Mouse (Mus musculus): Measurements from ENCODE around the gene Cntnap2.

Gene Cntnap2

DNA sequence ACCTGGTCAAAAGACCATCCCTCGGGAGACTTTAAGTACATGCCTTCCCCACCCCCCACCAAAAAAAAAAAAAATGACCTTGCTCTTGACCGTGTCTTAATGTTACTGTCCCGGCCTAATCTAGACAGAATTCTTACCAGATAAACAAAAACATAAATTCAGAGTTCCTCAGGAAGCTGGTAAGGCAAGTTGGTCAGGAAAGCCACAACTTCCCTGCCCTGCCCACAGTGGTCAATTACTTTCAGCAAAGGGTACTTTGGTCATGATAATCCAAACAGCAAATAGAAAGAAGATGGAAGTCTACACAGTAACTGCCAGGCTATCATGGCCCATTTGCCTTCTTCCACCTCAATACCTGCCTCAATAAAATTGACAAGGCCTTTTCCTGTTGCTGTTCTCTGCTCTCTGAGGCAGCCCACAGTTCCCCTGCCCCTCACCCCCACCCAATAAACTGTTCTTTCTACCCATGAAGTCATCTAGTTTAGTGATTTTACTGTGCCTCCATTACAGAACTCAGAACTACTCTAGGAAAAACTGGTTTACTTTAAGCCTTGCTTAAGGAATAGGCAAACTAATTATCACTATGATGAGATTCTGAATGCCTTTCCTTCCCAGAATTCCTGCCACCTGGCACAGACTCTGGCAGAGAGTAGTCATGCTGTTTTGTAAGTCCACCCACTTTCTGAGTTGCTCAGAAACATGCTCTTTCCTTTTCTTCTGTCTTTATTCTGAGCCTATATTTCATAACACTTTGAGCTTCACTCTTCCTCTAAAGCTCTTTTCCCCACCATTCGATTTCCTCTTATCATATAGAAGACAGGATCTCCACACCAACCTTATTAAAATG lies 1743.3 kb downstream of the Cntnap2 start:
- no peak for TF ChIP-seq GATA4 (IDR thresholded peaks at IDR 0.05; ENCODE audit: insufficient replicate concordance, low read length)

DNA sequence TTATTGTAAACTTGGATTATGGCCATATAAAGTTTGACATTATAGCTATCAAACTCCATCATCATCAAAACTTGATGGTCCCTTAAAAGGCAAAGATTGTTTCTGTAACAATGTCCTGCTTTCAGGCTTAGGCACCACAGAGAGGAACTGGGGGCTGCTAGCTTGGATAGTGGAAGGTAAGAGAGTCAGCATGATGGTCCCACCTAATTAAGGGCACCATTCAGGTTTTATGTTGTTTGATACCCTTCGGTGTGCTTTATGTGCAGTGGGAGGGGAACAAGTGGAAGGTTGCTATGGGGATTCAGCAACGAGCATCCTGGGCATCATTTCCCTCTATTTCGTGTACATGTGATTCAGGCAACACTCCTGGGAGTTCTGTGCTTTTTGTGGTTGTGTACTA lies 1797.5 kb downstream of the Cntnap2 start:
- no peak for TF ChIP-seq GATA4 (IDR thresholded peaks at IDR 0.05; ENCODE audit: insufficient replicate concordance, low read length)

DNA sequence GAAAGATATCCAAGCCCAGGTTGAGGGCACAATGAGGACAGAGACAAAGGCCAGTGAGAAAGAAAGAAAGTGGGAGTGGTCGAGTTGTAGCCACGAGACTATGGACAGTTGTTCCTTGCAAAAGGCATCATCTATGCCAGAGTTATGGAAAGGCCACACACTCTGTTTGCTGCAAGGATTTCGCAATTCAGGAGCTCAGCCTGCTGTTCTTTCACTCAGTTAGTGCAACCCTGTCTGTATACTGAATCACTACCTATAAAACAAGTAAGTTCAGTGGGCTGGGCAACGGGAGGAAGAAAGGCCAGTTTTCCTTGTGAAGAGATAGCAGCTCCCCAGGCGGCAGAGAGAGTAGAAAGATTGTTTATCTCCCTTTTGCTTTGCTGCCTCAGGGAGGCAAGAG lies 1801.9 kb downstream of the Cntnap2 start:
- TF ChIP-seq GATA4 (IDR thresholded peaks at IDR 0.05; ENCODE audit: insufficient replicate concordance, low read length) = no peak

DNA sequence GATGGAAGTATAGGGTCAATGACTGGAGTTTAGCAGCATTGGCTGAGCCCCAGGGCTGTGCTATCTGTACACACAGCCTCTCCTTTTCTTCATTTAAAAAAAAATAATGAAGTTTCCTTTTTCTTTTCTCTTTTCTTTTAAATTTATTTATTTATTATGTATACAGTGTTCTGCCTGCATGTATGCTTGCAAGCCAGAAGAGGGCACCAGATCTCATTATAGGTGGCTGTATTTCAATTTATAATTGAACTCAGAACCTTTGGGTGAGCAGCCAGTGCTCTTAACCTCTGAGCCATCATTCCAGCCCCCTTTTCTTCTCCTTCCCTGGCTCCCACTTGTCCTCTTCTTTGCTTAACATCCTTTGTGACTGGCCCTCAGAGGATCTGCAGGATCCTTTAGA lies 1807.2 kb downstream of the Cntnap2 start:
- no peak for TF ChIP-seq GATA4 (IDR thresholded peaks at IDR 0.05; ENCODE audit: insufficient replicate concordance, low read length)

DNA sequence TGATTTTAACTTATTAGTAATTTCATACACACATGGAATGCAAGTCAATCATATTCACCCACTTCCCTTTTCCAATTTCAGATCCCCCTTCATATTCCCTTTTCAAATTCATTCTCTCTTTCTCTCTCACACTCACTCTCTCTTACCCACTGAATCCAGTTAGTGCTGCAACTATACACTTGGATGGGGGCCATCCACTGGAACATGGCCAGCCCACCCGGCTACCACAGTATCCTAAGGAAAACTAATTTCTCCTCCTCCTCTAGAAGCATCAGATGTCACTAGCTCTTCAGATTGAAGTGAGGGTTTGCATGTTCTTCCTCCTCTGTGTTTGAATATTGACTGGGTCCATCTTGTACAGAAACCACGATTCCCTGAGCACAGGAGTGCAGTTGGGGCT lies 1827.1 kb downstream of the Cntnap2 start:
- TF ChIP-seq GATA4 (IDR thresholded peaks at IDR 0.05; ENCODE audit: insufficient replicate concordance, low read length) = no peak

DNA sequence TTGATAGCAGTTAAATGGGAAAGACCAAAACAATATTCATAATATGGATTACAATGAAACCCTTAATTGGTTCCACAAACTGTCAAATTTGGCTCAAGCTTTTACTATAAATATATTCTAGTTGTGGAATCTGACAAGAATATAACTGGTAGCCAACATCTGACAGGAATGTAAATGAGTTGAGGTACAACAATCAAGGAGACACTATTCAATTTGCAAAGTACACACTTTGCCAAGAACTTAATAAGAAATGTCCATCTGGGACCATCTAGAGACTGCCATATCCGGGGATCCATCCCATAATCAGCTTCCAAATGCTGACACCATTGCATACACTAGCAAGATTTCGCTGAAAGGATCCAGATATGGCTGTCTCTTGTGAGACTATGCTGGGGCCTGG lies 1850.0 kb downstream of the Cntnap2 start:
- TF ChIP-seq GATA4 (IDR thresholded peaks at IDR 0.05; ENCODE audit: insufficient replicate concordance, low read length) = no peak

DNA sequence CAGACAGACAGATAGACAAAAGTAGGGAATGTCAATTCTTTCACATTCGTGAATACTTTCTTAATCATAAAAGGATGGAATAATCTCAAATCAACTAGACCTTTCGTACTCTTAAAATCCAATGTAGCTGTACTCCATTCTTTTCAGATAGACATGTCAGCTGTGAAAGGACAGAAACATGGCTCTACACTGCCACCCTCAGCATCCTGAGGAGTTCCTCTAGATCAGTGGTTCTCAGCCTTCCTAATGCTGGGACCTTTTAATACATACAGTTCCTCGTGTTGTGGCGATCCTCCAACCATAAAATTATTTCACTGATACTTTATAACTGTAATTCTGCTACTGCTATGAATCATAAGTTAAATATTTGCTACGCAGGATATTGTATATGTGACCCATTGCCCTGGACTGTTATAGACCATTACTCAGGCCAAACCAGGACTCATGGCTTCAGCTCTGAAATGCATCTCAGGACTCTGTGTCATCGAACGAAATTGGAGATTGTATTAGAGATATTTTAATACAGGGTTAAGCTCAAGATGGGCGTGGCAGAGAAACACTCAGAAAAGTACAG lies 1859.6 kb downstream of the Cntnap2 start:
- no peak for TF ChIP-seq GATA4 (IDR thresholded peaks at IDR 0.05; ENCODE audit: insufficient replicate concordance, low read length)

DNA sequence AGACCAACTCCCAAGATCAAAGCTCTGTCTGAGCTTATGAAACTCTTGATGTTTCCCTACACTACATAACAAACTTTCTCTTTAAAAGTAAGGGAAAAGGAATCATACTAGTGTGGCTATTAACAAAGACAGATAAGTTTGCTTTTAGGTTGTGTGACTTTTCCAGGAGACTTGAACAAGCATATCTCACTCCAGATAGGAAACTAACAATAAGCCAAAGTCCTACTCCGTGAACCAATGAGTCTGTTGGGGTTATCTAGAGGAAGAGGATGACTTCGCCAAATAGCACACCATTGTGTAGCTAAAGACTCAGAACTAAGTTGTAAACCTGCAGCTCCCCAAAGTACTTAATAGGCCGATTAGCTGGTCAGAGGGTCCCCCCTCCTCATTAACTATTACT lies 1860.8 kb downstream of the Cntnap2 start:
- no peak for TF ChIP-seq GATA4 (IDR thresholded peaks at IDR 0.05; ENCODE audit: insufficient replicate concordance, low read length)

DNA sequence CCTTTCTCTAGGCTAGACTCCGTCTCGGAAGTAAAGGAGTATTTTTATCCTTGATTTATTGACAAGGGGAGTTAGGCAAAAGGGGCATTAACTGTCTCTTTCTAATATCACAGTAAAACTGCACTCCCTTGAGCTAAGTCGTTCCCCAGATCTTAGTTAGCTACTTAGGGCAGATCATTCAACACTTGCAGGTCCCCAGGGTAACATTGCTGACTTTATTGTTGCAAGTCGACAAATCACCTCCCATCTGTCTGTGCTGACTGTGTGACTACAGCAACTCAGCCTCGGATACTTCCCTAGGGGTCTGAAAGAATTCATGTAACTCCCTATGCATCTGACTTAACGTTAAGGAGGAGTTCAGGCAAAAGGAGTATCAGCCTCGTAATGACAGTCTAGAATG lies 1865.6 kb downstream of the Cntnap2 start:
- TF ChIP-seq GATA4 (IDR thresholded peaks at IDR 0.05; ENCODE audit: insufficient replicate concordance, low read length) = no peak

DNA sequence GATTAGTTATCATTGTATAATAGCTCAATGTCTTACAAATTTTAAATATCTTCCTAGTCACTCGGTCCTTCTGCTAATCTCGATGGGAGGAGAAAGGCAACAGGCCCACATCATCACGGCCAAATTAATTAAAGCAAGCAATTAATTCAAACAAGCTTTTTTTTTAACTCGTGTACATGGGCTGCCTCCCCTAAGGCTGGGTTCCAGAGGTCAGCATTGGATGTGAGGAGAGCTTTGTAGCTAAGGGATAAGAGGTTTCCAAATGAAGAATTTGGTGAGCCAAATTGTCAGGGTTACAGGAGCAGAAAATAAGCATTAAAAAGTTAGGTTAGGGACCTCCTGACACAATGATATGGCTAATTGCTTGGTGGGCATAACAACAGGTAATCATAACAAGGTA lies 1886.5 kb downstream of the Cntnap2 start:
- no peak for TF ChIP-seq GATA4 (IDR thresholded peaks at IDR 0.05; ENCODE audit: insufficient replicate concordance, low read length)

DNA sequence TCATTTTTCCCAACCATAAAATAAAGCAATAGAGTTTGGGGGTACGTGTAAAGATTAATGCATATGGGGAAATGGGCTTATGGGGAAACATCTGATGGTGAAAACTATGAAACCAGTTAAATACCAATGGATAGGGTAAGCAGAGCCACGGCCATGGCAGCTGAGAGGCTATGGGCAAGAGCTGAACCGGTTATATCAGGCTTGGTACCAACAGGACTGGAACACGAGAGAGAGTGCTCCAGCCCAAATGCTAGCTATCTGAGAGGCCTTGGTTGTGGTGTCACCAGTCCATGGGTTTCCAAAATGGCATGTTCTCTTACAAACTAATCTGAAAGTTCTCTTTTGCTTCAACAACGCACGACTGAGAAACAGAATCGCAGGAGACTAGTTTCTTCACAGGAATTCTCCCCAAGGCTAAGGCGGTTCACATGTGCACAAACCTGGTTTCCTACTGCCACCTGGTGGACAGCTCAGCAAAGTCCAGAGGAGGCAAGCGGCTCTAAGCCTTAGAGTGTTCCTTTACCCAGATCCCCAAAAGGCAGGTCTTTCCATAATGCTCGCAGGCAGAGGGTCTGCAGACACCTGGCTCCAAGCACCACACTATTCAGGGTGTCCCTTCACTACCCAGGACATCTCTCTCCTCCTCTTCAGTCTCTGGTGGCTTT lies 1902.0 kb downstream of the Cntnap2 start:
- TF ChIP-seq GATA4 (IDR thresholded peaks at IDR 0.05; ENCODE audit: insufficient replicate concordance, low read length) = no peak

DNA sequence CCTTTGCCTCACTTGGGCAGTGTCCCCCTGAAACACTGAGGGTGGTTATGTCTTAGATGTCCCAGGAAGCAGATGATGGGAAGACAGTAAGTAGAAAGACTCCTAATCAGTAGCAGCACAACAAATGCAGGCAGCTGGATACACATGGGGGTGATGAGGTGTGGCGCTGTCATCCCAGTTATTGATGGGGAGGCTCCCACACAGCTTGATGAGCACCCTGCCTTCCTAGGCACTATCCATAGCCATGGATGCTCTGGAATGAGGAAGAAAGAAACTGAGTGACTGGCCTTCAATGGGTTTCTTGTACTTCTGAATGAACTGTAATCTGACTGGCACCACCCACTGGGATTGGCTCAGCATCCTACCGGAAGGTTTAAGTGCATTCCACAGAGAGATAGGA lies 1904.1 kb downstream of the Cntnap2 start:
- no peak for TF ChIP-seq GATA4 (IDR thresholded peaks at IDR 0.05; ENCODE audit: insufficient replicate concordance, low read length)

DNA sequence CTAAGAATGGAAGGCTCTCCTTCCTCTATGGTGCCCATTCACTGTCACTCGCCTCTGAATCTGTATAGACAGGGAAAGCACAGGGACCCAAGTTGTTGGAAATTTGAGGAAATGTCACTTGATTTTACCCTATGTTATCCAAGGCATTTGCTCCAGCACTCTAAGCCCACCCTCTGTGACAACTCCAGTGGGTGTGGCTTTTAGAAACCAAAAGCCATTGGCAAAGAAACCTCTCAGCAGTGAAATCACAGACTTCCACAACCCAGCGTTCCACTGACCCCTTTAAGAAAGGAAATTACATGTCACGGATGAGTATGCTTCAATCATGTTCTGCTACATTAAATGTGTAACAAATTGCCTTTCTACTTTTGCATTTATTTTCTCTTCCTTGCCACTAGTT lies 1904.5 kb downstream of the Cntnap2 start:
- no peak for TF ChIP-seq GATA4 (IDR thresholded peaks at IDR 0.05; ENCODE audit: insufficient replicate concordance, low read length)

DNA sequence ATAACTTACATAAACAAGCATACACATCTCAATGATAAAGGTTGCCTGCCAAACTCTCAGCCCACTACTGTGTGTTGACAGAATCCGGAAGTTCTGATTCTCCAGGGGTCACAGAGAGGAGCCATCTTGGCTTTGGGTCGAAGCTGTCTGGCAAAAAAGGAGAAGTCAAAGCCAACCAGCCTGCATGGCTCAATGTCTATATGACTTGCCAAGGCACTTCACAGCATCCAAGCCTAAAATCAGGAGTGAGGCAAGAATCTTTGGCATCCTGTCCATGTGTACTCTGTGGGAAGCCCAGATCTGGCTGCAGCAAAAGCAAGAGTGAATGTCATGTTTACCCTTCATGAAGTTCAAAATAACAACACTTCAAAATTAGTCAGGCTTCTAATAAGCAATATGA lies 1913.5 kb downstream of the Cntnap2 start:
- TF ChIP-seq GATA4 (IDR thresholded peaks at IDR 0.05; ENCODE audit: insufficient replicate concordance, low read length) = no peak

DNA sequence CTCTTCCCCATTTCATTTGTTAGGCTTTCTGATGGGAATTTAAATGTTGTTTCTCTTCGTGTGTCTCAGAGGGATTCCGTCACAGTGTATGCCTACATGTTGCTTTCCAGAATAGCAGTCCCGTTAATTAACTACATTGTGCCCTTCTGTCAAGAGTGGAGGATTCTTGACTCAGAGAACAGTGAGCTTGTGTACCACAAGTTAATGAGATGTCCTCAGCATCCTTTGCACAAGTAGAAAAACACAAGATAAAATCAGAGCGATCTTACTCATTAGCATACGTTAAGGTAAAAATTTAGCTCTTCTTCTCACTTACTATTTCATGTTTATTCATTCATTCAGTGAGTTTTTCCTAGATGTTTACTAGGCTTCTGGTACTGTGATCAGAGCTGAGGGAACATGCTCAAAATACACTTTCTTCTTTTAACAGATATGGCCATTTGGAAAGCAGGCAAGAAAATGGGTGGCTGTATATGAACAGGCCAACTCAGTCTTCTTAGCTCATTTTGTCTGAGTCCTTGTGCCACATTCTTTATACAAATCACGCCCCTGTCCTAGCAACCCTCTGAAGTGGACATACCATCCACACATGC lies 1936.9 kb downstream of the Cntnap2 start:
- TF ChIP-seq GATA4 (IDR thresholded peaks at IDR 0.05; ENCODE audit: insufficient replicate concordance, low read length) = no peak

DNA sequence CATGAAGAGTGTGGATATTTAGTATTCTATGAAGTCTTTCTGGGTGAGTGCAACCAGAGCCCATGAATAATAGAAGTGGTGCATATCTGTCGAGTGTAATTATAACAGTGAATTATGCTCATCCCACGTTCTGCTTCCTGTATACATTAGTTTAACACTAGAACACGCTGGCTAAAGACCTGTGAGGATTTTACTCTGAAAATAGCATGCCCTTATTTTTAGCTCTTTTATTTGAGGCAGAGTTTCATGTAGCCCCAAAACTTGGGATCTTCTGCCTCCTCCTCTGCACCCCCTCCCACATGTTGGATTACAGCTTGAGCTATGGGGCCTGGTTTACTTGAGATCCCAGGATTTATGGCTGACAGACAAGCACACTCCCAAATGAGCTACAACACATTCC lies 1945.3 kb downstream of the Cntnap2 start:
- no peak for TF ChIP-seq GATA4 (IDR thresholded peaks at IDR 0.05; ENCODE audit: insufficient replicate concordance, low read length)
